Mouse (Mus musculus): Measurements from ENCODE around the gene Krt10. TPM values are rescaled to one million over a fixed set of nuclear protein-coding genes. Genes with fewer than 3 reads are reported as not detected.

Gene Krt10
- polyA plus RNA-seq, 1 experiment: 4.5 TPM

- TF ChIP-seq CTCF (IDR thresholded peaks at IDR 0.05; ENCODE audit: borderline replicate concordance, insufficient read depth, low read length): no peak
- no peak for TF ChIP-seq POLR2A (IDR thresholded peaks at IDR 0.05; ENCODE audit: low read depth, low read length)
Observed at GRCm38 (mm10) chr11:99339299-99339847, 49.8 kb downstream of the Krt10 start.

GRCm38 (mm10) chr11:99337866-99338265 lies 51.3 kb downstream of the Krt10 start, which contains the start of gene Krt26:
Krt26 (minus strand) TSS chr11:99337966.
- TF ChIP-seq POLR2A (IDR thresholded peaks at IDR 0.05; ENCODE audit: low read depth, low read length) (no peak), CTCF (IDR thresholded peaks at IDR 0.05; ENCODE audit: borderline replicate concordance, insufficient read depth, low read length) (no peak)
- Histone ChIP-seq H3K4me1 (ENCODE audit: control insufficient read depth, insufficient read depth, low read length) (no peaks in the 10 kb centered on the region), H3K27ac (ENCODE audit: insufficient read depth, low read length) (no peak within 1 kb of the TSS), H3K4me3 (ENCODE audit: insufficient read depth, low read length) (no peak within 1 kb of the TSS)

More at GRCm38 (mm10) chr11:99339299-99339847, 49.8 kb downstream of the Krt10 start:
- no peak overlapping the region for H3K27ac ChIP-seq (ENCODE audit: insufficient read depth, low read length)
- no peaks in the 10 kb centered on the region for H3K4me1 ChIP-seq (ENCODE audit: control insufficient read depth, insufficient read depth, low read length)
- H3K4me3 ChIP-seq (ENCODE audit: insufficient read depth, low read length): no peak overlapping the region

Other genes starting within 250 kb of the Krt10 start
- not detected in 2 replicates for gene Ccr7, start 234.3 kb downstream of the Krt10 start, polyA plus RNA-seq (2011; ENCODE audit: insufficient read length, low read depth, missing spikeins)
- gene Smarce1, start 158.3 kb downstream of the Krt10 start, polyA plus RNA-seq (2011; ENCODE audit: insufficient read length, low read depth, missing spikeins): 137 and 154 TPM in 2 replicates
- 0.49 TPM in 1 of 2 replicates, not detected in the other for gene Krt222, start 145.3 kb downstream of the Krt10 start, polyA plus RNA-seq (2011; ENCODE audit: insufficient read length, low read depth, missing spikeins)
- gene Krt24, start 104.1 kb downstream of the Krt10 start, polyA plus RNA-seq (2011; ENCODE audit: insufficient read length, low read depth, missing spikeins): not detected in 2 replicates
- gene Krt25, start 66.4 kb downstream of the Krt10 start, polyA plus RNA-seq (2011; ENCODE audit: insufficient read length, low read depth, missing spikeins): not detected in 2 replicates
- gene Krt26, start 51.4 kb downstream of the Krt10 start, polyA plus RNA-seq (2011; ENCODE audit: insufficient read length, low read depth, missing spikeins): not detected in 2 replicates
- gene Krt27, start 38.3 kb downstream of the Krt10 start, polyA plus RNA-seq (2011; ENCODE audit: insufficient read length, low read depth, missing spikeins): not detected in 2 replicates
- gene Krt28, start 14.5 kb downstream of the Krt10 start, polyA plus RNA-seq (2011; ENCODE audit: insufficient read length, low read depth, missing spikeins): not detected in 2 replicates
- gene Krt12, start 32.9 kb upstream of the Krt10 start, polyA plus RNA-seq (2011; ENCODE audit: insufficient read length, low read depth, missing spikeins): not detected in 2 replicates
- 1.7 and 3.9 TPM in 2 replicates for gene Krt20, start 48.8 kb upstream of the Krt10 start, polyA plus RNA-seq (2011; ENCODE audit: insufficient read length, low read depth, missing spikeins)
- not detected in 2 replicates for gene Krt23, start 103.8 kb upstream of the Krt10 start, polyA plus RNA-seq (2011; ENCODE audit: insufficient read length, low read depth, missing spikeins)
- gene Krt39, start 132.0 kb upstream of the Krt10 start, polyA plus RNA-seq (2011; ENCODE audit: insufficient read length, low read depth, missing spikeins): not detected in 2 replicates
- gene Krt40, start 153.8 kb upstream of the Krt10 start, polyA plus RNA-seq (2011; ENCODE audit: insufficient read length, low read depth, missing spikeins): not detected in 2 replicates
- not detected in 2 replicates for gene Krtap3-3, start 161.5 kb upstream of the Krt10 start, polyA plus RNA-seq (2011; ENCODE audit: insufficient read length, low read depth, missing spikeins)
- not detected in 2 replicates for gene Krtap3-2, start 167.5 kb upstream of the Krt10 start, polyA plus RNA-seq (2011; ENCODE audit: insufficient read length, low read depth, missing spikeins)
- gene Gm11939, start 170.1 kb upstream of the Krt10 start, polyA plus RNA-seq (2011; ENCODE audit: insufficient read length, low read depth, missing spikeins): not detected in 2 replicates
- gene Krtap3-1, start 177.3 kb upstream of the Krt10 start, polyA plus RNA-seq (2011; ENCODE audit: insufficient read length, low read depth, missing spikeins): not detected in 2 replicates
- not detected in 2 replicates for gene Krtap1-5, start 191.7 kb upstream of the Krt10 start, polyA plus RNA-seq (2011; ENCODE audit: insufficient read length, low read depth, missing spikeins)
- not detected in 2 replicates for gene Krtap1-4, start 194.3 kb upstream of the Krt10 start, polyA plus RNA-seq (2011; ENCODE audit: insufficient read length, low read depth, missing spikeins)
- gene Krtap1-3, start 202.0 kb upstream of the Krt10 start, polyA plus RNA-seq (2011; ENCODE audit: insufficient read length, low read depth, missing spikeins): not detected in 2 replicates
- not detected in 2 replicates for gene Krtap9-3, start 208.7 kb upstream of the Krt10 start, polyA plus RNA-seq (2011; ENCODE audit: insufficient read length, low read depth, missing spikeins)
- gene Gm11938, start 213.9 kb upstream of the Krt10 start, polyA plus RNA-seq (2011; ENCODE audit: insufficient read length, low read depth, missing spikeins): not detected in 2 replicates
- not detected in 2 replicates for gene Gm11937, start 220.8 kb upstream of the Krt10 start, polyA plus RNA-seq (2011; ENCODE audit: insufficient read length, low read depth, missing spikeins)
- not detected in 2 replicates for gene Krtap2-4, start 225.5 kb upstream of the Krt10 start, polyA plus RNA-seq (2011; ENCODE audit: insufficient read length, low read depth, missing spikeins)
- not detected in 2 replicates for gene Gm11562, start 231.1 kb upstream of the Krt10 start, polyA plus RNA-seq (2011; ENCODE audit: insufficient read length, low read depth, missing spikeins)
- gene Krtap4-1, start 238.9 kb upstream of the Krt10 start, polyA plus RNA-seq (2011; ENCODE audit: insufficient read length, low read depth, missing spikeins): not detected in 2 replicates
- gene Krtap4-2, start 245.7 kb upstream of the Krt10 start, polyA plus RNA-seq (2011; ENCODE audit: insufficient read length, low read depth, missing spikeins): not detected in 2 replicates